Mouse (Mus musculus) ES-Bruce4 (cell line): ENCODE results near the gene Odf2l. TPM values are rescaled to one million over a fixed set of nuclear protein-coding genes. Genes with fewer than 3 reads are reported as not detected.

Source experiments
- H3K27ac ChIP-seq: 2 replicates; pipeline ENCODE4 v1.5.1; 2012; ENCODE audit warnings: low read length, inconsistent platforms; ENCODE audit not compliant: insufficient read depth
- H3K27me3 ChIP-seq: 2 replicates; pipeline ENCODE4 v1.6.1; 2012; ENCODE audit warnings: mild to moderate bottlenecking, low read length, inconsistent platforms; ENCODE audit not compliant: control insufficient read depth, poor library complexity, insufficient read depth, severe bottlenecking
- H3K36me3 ChIP-seq: 2 replicates; pipeline ENCODE4 v1.6.1; 2012; ENCODE audit warnings: inconsistent platforms, mild to moderate bottlenecking, low read length, moderate library complexity; ENCODE audit not compliant: control insufficient read depth, poor library complexity, insufficient read depth, severe bottlenecking
- H3K4me1 ChIP-seq: one replicate; pipeline ENCODE4 v1.8.1; 2011; ENCODE audit warnings: low read length; ENCODE audit not compliant: control insufficient read depth, insufficient read depth
- H3K4me3 ChIP-seq: 2 replicates; pipeline ENCODE4 v1.5.1; 2011; ENCODE audit warnings: low read depth, mild to moderate bottlenecking, low read length
- H3K9ac ChIP-seq: 2 replicates; pipeline ENCODE4 v1.6.1; 2012; ENCODE audit warnings: low read depth, mild to moderate bottlenecking, inconsistent platforms; ENCODE audit not compliant: poor library complexity, severe bottlenecking
- H3K9me3 ChIP-seq: replicated peaks from 2 replicates; pipeline ENCODE4 v1.6.1; 2012; ENCODE audit warnings: mild to moderate bottlenecking, low read length, inconsistent platforms; ENCODE audit not compliant: control insufficient read depth, poor library complexity, insufficient read depth, severe bottlenecking
- CTCF ChIP-seq: IDR thresholded peaks from one replicate; pipeline ENCODE4 v1.8.1; 2011; ENCODE audit warnings: low read depth, low read length
- EP300 ChIP-seq: IDR thresholded peaks from 2 replicates; pipeline ENCODE4 v1.6.1; 2011; ENCODE audit warnings: low read depth, low read length; ENCODE audit not compliant: insufficient read depth
- POLR2A ChIP-seq: IDR thresholded peaks from one replicate; pipeline ENCODE4 v1.8.1; 2011; ENCODE audit warnings: low read length; ENCODE audit not compliant: insufficient read depth
- polyA plus RNA-seq: library from polyadenylated mRNA; stranded (reverse); fragments of >200 nt; gene quantifications from 2 replicates; pipeline ENCODE4 v1.2.4, GENCODE M21; 2011; ENCODE audit warnings: low read depth; ENCODE audit not compliant: missing spikeins, insufficient read depth, insufficient read length

Gene Odf2l
- polyA plus RNA-seq, 1 experiment: 61.3 TPM

DNA sequence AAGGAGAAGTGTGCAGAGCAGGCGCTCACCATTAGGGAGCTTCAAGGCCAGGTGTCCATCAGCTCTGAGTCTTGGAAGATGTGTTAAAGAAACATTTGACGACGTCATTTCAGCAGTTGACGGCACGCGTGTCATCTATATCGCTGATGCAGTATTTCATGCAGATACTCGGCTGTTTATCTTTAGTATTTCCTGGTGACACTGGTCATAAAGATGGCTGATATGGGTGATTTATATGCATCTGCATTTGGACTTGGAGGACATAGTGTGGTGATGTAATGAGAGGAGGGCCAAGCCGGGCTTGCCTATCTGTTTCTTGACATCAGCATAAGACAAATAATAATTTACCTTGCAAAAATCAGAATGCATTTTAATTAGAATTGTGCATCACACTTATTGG is 28.5 kb downstream of the Odf2l start:
- Histone ChIP-seq H3K4me1 (no peaks in the 10 kb centered on the region), H3K36me3 (no peaks in the 10 kb centered on the region), H3K4me3 (no peak overlapping the region), H3K27ac (no peak overlapping the region), H3K27me3 (no peaks in the 10 kb centered on the region), H3K9me3 (no peaks in the 10 kb centered on the region), H3K9ac (no peak overlapping the region)
- no peak for TF ChIP-seq EP300
- TF ChIP-seq CTCF: no peak
- TF ChIP-seq POLR2A: no peak

DNA sequence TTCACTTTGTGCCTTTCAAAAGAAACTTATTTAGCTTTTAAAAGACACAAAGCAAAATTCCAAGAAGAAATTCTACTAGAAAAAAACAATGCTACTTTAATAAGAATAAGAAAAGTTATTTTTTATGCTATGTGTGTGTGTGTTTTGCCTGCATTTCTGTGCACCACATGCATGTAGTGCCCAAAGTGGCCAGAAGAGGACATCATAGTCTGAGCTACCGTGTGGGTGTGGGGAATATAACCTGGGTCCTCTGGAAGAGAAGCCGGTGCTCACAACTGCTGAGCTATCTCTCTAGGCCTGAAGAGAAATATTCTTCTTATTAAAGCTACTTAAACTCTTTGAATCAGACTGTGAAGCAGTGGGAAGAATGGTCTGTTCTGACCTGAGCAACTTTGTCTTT is 29.1 kb downstream of the Odf2l start:
- Histone ChIP-seq H3K4me3 (no peak overlapping the region), H3K36me3 (no peaks in the 10 kb centered on the region), H3K27me3 (no peaks in the 10 kb centered on the region), H3K9ac (no peak overlapping the region), H3K27ac (no peak overlapping the region), H3K9me3 (no peaks in the 10 kb centered on the region), H3K4me1 (no peaks in the 10 kb centered on the region)
- no peak for TF ChIP-seq EP300
- TF ChIP-seq CTCF: no peak
- no peak for TF ChIP-seq POLR2A

DNA sequence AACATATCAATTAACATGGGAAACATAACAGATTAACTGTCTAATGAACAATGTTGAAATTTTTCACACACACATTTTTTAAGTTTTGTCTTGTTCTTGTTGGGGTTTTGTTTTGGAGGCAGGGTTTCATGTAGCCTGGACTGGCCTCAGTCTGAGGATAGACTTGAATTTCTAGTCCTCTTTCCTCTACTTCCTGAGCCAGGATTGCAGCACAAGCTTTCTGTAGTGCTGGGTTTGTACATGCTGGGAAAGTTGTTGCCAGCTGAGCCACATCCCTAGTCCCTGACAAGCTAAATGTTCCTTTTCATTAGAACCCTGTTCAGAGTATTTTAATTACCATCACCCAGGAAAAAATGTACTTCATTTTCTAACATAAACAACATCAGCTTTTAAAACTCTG is 29.6 kb downstream of the Odf2l start:
- Histone ChIP-seq H3K9ac (no peak overlapping the region), H3K36me3 (no peaks in the 10 kb centered on the region), H3K4me1 (no peaks in the 10 kb centered on the region), H3K9me3 (no peaks in the 10 kb centered on the region), H3K4me3 (no peak overlapping the region), H3K27me3 (no peaks in the 10 kb centered on the region), H3K27ac (no peak overlapping the region)
- TF ChIP-seq POLR2A (no peak), CTCF (no peak), EP300 (no peak)

DNA sequence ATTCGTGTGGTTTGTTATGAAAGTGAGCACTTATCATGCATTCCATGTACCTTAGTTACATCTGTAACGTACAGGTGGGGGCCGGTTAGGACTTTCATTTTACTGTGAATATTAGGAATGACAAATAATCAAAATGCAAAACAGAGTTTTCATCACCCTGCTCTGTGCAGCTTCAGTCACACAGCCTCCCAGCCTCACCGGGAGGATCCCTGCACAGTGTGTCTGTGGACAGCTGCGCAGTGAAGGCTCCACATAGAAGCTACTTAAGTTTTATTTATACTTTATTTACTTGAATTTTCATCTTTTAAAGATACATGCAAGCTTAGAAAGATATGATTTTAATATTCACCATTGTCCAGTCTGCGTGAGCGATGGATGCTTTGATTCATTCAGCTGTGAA is 32.7 kb downstream of the Odf2l start:
- H3K27ac ChIP-seq: no peak overlapping the region
- H3K4me1 ChIP-seq: no peaks in the 10 kb centered on the region
- no peak overlapping the region for H3K4me3 ChIP-seq
- no peak overlapping the region for H3K9ac ChIP-seq
- H3K36me3 ChIP-seq: no peaks in the 10 kb centered on the region
- H3K9me3 ChIP-seq: no peaks in the 10 kb centered on the region
- TF ChIP-seq EP300: no peak
- TF ChIP-seq POLR2A: no peak
- TF ChIP-seq CTCF: no peak
- no peaks in the 10 kb centered on the region for H3K27me3 ChIP-seq

DNA sequence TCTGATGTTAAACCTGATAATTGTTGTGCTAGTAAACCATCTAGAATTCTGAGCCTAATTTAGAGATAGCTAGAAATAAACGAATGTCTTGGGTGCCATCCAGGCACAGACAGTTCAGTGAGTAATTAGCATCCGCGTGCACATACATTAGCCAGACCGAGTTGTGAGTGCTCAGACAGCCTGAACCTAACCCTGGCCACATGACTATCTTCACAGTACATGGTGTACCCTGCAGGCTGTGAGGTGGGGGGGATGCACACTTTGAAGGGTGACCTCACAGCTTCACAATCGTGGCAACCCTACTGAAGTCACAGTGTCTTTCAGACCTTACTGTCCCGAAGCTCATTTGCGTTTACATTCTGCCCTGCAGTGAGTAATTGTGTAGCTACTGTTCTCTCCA is 33.5 kb downstream of the Odf2l start:
- TF ChIP-seq CTCF (no peak), POLR2A (no peak), EP300 (no peak)
- Histone ChIP-seq H3K4me1 (no peaks in the 10 kb centered on the region), H3K4me3 (no peak overlapping the region), H3K27ac (no peak overlapping the region), H3K36me3 (no peaks in the 10 kb centered on the region), H3K27me3 (no peaks in the 10 kb centered on the region), H3K9me3 (no peaks in the 10 kb centered on the region), H3K9ac (no peak overlapping the region)

DNA sequence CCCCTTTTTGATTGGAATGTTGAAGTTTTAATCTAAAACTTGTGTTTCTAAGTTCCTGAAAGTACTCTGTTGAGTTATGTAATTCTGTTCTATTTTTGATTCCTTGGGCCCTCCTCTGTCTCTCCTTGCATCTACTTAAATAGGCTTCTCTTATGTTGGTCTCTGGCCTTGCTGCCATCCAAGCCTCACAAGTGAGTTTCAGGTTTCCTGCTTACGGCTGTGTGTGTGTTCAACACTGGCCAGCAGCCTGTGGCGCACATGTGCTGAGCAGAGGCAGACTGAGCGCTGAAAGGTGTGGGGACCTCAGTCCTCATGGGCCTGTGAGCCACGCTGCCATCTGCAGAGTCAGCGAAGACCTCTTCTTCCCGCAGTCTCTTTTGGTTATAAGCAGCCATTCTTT is 38.5 kb downstream of the Odf2l start:
- no peak overlapping the region for H3K9ac ChIP-seq
- no peaks in the 10 kb centered on the region for H3K27me3 ChIP-seq
- H3K4me1 ChIP-seq: no peaks in the 10 kb centered on the region
- H3K27ac ChIP-seq: no peak overlapping the region
- H3K36me3 ChIP-seq: no peaks in the 10 kb centered on the region
- H3K4me3 ChIP-seq: no peak overlapping the region
- H3K9me3 ChIP-seq: no peaks in the 10 kb centered on the region
- TF ChIP-seq POLR2A (no peak), EP300 (no peak), CTCF (no peak)
